Mouse (Mus musculus) limb, embryonic 11.5 days (tissue): ENCODE measurements around the gene Pipox. TPM values are rescaled to one million over a fixed set of nuclear protein-coding genes. Genes with fewer than 3 reads are reported as not detected.
A peak's percentile ranks its signal among the peaks of the same experiment; 100 is the strongest.

Source experiments
- ATAC-seq: fragments of 200-750 bp; cut with Nextera tagmentation; 2 replicates; pipeline ENCODE4 v1.8.0; 2017; ENCODE audit warnings: low read depth; ENCODE audit not compliant: insufficient number of reproducible peaks, low FRiP score, low TSS enrichment
- DNase-seq: peaks from one replicate; pipeline ENCODE4 v3.0.0-alpha.2; 2015; ENCODE audit warnings: low spot score
- H3K27ac ChIP-seq: fragments of 300-500 bp; sonication (generic); replicated peaks from 2 replicates; pipeline ENCODE4 v1.5.1; 2014; ENCODE audit warnings: low read depth, mild to moderate bottlenecking, low read length
- H3K27me3 ChIP-seq: fragments of 300-500 bp; sonication (generic); 2 replicates; pipeline ENCODE4 v1.6.1; 2014; ENCODE audit warnings: mild to moderate bottlenecking, low read length, mixed read lengths; ENCODE audit not compliant: control insufficient read depth, insufficient read depth
- H3K36me3 ChIP-seq: fragments of 300-500 bp; sonication (generic); 2 replicates; pipeline ENCODE4 v1.6.1; 2014; ENCODE audit warnings: mild to moderate bottlenecking, low read length, moderate library complexity, mixed read lengths; ENCODE audit not compliant: control insufficient read depth, insufficient read depth
- H3K4me1 ChIP-seq: fragments of 300-500 bp; sonication (generic); 2 replicates; pipeline ENCODE4 v1.6.1; 2014; ENCODE audit warnings: low read length, mixed read lengths; ENCODE audit not compliant: control insufficient read depth, insufficient read depth
- H3K4me2 ChIP-seq: fragments of 300-500 bp; sonication (generic); 2 replicates; pipeline ENCODE4 v1.6.1; 2014; ENCODE audit warnings: low read depth, mild to moderate bottlenecking, moderate library complexity; ENCODE audit not compliant: severe bottlenecking
- H3K4me3 ChIP-seq: fragments of 300-500 bp; sonication (generic); 2 replicates; pipeline ENCODE4 v1.5.1; 2014; ENCODE audit warnings: low read depth, low read length
- H3K9ac ChIP-seq: fragments of 300-500 bp; sonication (generic); 2 replicates; pipeline ENCODE4 v1.6.1; 2014; ENCODE audit warnings: mild to moderate bottlenecking, low read length
- H3K9me3 ChIP-seq: fragments of 300-500 bp; sonication (generic); 2 replicates; pipeline ENCODE4 v1.6.1; 2016; ENCODE audit warnings: low read length; ENCODE audit not compliant: control insufficient read depth
- WGBS: fragments of 180-500 bp; shearing (Covaris S2); extraction: QIAGEN DNeasy Blood & Tissue Kit; methylation state at CpG from one replicate; pipeline ENCODE4 v1.1.7; 2014; 5-methylcytosine and 5-hydroxymethylcytosine counted together
- polyA plus RNA-seq: library from polyadenylated mRNA; unstranded; fragments of >200 nt; fragmentation: Nextera tagmentation; extraction: Ambion mirVana; gene quantifications from 2 replicates; pipeline ENCODE4 v1.2.1, GENCODE M21; 2014

Gene Pipox
- polyA plus RNA-seq, 1 experiment from 2014 or later, result 0.72 TPM

DNA sequence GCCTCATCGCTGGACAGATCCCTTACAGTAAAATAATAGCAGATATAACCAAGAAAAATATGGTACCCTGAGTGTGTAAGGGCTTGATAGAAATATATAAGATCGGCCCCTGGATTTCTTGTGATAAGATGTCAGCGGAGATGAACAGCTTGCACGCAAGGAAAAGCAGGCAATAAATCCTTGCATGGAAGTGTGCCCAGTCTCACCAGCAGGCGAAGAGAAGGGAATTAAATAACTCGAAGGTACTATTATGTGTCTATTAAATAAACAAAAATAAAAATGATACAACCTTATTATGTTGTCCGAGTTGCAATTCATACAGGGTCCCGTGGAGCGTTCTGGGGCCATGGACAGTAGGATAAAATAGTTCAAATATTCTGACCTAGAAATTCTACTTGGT lies 2.1 kb upstream of the Pipox start:
- no peak overlapping the region for H3K9ac ChIP-seq
- no peak overlapping the region for H3K27ac ChIP-seq
- no peaks in the 10 kb centered on the region for H3K36me3 ChIP-seq
- H3K4me2 ChIP-seq, result no peak overlapping the region
- DNase-seq (no peak), ATAC-seq (no peak)
- H3K9me3 ChIP-seq, result no peaks in the 10 kb centered on the region
- no peak overlapping the region for H3K4me3 ChIP-seq
- H3K27me3 ChIP-seq, result peaks cover 33% of the 10 kb centered on the region
- H3K4me1 ChIP-seq, result peaks cover 7% of the 10 kb centered on the region
- 92% methylated on average over 9 of the region's 9 CpGs for WGBS

DNA sequence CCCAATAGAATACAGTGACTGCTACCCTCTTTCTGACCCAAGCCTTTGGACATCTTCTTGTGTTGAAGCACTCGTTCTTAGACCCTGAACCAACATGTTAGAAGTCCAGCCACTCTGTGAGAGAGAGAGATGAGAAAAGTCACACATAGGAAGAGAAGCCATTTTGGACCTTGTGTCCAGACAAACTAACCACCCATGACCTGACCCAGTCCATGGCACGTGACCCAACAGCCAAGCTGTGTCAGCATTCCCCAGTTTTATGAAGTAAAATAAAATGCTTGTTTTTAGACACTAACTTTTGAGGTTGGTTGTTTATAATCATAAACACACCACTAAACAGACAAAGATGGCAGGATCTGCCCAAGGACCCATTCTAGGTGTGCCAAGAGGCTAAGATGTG lies 1.1 kb upstream of the Pipox start:
- Histone ChIP-seq H3K4me1 (peaks cover 7% of the 10 kb centered on the region), H3K4me3 (no peak overlapping the region), H3K27ac (no peak overlapping the region), H3K9me3 (no peaks in the 10 kb centered on the region), H3K36me3 (no peaks in the 10 kb centered on the region), H3K4me2 (no peak overlapping the region), H3K9ac (no peak overlapping the region), H3K27me3 (peaks cover 32% of the 10 kb centered on the region)
- no peak for ATAC-seq
- no peak for DNase-seq
- WGBS, result 84% methylated on average over 2 of the region's 2 CpGs

DNA sequence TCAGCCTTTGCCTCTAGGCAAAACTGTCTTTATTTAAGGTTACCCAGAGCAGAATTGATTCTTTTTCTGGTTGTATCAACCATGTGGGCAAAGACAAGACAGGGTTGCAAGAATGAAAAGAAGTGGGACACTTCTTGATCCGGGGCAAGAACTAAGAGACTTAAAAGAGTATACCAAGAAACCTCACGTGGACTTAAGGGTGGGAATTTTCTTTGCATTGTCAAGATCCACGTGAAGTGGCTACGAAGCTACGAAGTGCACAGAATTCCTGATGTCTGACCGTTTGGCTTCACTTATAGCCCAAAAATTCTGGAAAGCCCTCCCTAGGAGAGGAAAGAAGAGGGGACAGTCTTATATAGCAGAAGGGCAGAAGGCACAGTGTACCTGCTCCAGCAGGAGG lies 613 bp downstream of the Pipox start:
- Histone ChIP-seq H3K27ac (no peak overlapping the region), H3K9me3 (no peaks in the 10 kb centered on the region), H3K36me3 (no peaks in the 10 kb centered on the region), H3K4me2 (no peak overlapping the region), H3K4me3 (no peak overlapping the region), H3K4me1 (peaks cover 7% of the 10 kb centered on the region), H3K27me3 (peaks cover 30% of the 10 kb centered on the region), H3K9ac (no peak overlapping the region)
- ATAC-seq, result no peak
- DNase-seq, result no peak
- 32% methylated on average over 6 of the region's 6 CpGs for WGBS

DNA sequence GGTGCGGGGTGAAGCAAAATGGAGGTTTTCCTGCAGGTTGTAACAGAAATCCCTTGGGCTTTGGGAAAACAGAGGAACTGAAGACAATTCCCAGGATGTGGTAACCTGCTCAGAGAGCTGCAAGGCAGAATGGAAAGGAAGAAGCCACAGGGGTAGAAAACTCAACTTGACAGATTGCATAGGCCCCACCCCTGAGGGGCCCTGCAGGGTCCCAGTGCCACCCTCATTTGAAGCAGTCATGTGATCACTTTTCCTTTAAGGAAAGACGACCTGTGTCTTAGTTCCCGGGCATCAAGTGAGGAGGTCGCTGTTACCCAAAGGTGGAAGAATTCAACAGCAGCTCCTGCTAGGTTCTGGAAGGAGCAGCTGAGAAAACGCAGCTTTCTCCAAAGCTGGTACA lies 1.0 kb downstream of the Pipox start:
- WGBS, result 16% methylated on average over 5 of the region's 5 CpGs
- Histone ChIP-seq H3K27me3 (peaks cover 26% of the 10 kb centered on the region), H3K9ac (no peak overlapping the region), H3K4me2 (no peak overlapping the region), H3K4me1 (peaks cover 7% of the 10 kb centered on the region), H3K27ac (no peak overlapping the region), H3K4me3 (no peak overlapping the region), H3K36me3 (no peaks in the 10 kb centered on the region), H3K9me3 (no peaks in the 10 kb centered on the region)
- ATAC-seq, result no peak
- no peak for DNase-seq

DNA sequence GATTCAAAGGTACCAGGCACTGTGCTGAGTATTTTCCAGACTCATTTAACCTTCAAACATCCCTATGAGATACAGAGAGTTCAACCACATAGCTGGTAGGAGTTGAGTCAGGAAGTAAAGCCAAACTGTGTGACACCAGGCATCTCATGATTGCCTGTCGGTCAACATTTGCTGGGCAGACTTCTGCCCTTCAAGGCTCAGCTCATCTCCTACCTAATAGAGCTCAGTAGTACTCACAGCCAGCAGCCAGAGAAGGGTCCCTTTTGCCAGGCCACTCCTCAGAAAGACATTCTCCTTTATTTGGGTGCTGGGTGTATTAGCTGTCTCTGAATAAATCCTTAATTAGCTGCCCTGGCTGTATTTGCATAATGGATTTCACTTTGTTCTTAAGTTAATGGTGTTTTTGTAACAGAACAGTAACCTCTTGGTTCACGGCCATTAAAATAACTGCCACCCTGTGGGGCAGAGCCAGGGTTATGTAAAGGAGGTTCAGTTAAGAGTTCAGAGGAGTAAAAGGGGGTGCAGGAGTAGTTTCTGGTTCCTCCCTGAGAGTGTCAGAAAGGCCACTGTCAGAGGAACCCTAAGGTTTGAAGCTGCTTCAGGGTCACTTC lies 3.1 kb downstream of the Pipox start:
- no peak overlapping the region for H3K27ac ChIP-seq
- no peak overlapping the region for H3K4me2 ChIP-seq
- DNase-seq, result no peak
- H3K36me3 ChIP-seq, result no peaks in the 10 kb centered on the region
- peaks cover 12% of the 10 kb centered on the region for H3K27me3 ChIP-seq
- no peak overlapping the region for H3K9ac ChIP-seq
- H3K9me3 ChIP-seq, result no peaks in the 10 kb centered on the region
- no peak overlapping the region for H3K4me3 ChIP-seq
- no peak for ATAC-seq
- WGBS, result 45% methylated on average over 2 of the region's 2 CpGs
- peaks cover 14% of the 10 kb centered on the region for H3K4me1 ChIP-seq

DNA sequence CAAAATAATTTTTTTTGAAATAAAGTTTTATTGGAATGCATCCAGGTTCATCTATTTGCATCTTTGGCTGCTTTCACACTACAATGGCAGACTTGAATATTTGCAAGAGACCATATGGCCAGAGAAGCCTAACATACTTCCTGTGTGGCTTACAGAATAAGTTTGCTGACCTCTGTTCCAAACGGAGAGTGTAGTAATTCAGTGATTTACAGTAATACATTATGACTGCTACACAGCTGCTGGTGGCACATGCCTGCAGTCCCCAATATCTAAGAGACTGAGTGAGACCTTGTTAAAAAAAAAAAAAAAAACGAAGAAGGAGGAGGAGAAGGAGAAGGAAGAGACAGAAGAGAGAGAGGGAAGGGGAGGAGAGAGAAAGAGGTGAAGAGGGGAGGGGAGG lies 4.4 kb downstream of the Pipox start:
- 26% methylated on average over 1 of the region's 2 CpGs for WGBS
- H3K4me1 ChIP-seq, result peaks cover 16% of the 10 kb centered on the region

DNA sequence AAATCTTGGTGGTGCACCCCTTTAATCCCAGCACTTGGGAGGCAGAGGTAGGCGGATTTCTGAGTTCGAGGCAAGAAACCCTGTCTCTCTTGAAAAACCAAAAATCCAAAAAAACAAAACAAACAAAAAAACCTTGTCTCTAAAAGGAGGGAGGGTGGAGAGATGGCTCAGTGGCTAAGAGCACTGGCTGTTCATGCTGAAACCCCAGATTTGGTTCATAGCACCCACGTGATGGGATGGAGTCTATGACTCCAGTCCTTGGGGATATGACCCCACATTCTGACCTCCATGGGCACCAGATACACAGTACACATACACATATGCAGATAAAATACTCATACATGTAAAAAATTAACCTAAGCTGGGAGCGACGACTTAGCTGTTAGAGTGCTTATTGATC lies 5.0 kb downstream of the Pipox start:
- Histone ChIP-seq H3K27ac (no peak overlapping the region), H3K27me3 (peaks cover 7% of the 10 kb centered on the region), H3K36me3 (no peaks in the 10 kb centered on the region), H3K9me3 (no peaks in the 10 kb centered on the region), H3K4me1 (peaks cover 13% of the 10 kb centered on the region), H3K4me3 (no peak overlapping the region), H3K9ac (no peak overlapping the region), H3K4me2 (no peak overlapping the region)
- DNase-seq, result no peak
- 88% methylated on average over 5 of the region's 5 CpGs for WGBS
- ATAC-seq, result no peak

More for the DNA sequence above, 4.4 kb downstream of the Pipox start:
- ATAC-seq, result no peak
- H3K9ac ChIP-seq, result no peak overlapping the region
- no peak overlapping the region for H3K4me3 ChIP-seq
- no peak for DNase-seq
- no peak overlapping the region for H3K27ac ChIP-seq
- H3K9me3 ChIP-seq, result no peaks in the 10 kb centered on the region
- no peak overlapping the region for H3K4me2 ChIP-seq
- peaks cover 7% of the 10 kb centered on the region for H3K27me3 ChIP-seq
- no peaks in the 10 kb centered on the region for H3K36me3 ChIP-seq

DNA sequence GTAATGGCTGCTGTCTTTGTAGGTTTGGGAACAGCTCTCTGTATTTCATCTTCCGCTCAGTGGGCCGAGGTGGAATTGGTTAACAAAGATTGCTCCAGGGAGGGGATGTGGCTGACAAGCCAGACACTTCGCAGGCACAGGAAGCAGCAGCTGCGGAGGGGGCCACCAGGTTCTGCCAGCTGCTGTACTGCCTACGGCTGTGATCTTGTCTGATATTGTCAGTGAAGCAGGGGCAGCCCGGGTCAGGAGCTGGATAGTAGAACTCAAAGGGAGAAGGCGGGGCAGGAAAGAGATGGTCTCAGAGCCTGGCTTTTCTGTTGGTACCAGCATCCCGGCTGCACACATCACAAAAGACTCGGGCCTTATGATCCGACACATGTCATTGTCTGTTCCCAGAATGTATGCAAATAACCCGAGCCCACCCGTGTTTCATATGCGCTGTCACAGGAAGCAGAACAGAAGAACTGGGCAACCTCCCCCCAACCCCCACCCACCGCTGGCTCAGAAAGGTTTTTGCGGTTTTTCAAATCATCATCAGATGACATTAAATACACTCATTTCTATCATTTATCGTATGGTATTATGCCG lies 6.4 kb downstream of the Pipox start:
- Histone ChIP-seq H3K36me3 (no peaks in the 10 kb centered on the region), H3K27ac (no peak overlapping the region), H3K4me1 (peaks cover 9% of the 10 kb centered on the region), H3K9me3 (no peaks in the 10 kb centered on the region), H3K9ac (no peak overlapping the region), H3K4me2 (no peak overlapping the region), H3K4me3 (no peak overlapping the region), H3K27me3 (peaks cover 4% of the 10 kb centered on the region)
- no peak for ATAC-seq
- DNase-seq, result peak; percentile 37
- WGBS, result 40% methylated on average over 17 of the region's 17 CpGs

DNA sequence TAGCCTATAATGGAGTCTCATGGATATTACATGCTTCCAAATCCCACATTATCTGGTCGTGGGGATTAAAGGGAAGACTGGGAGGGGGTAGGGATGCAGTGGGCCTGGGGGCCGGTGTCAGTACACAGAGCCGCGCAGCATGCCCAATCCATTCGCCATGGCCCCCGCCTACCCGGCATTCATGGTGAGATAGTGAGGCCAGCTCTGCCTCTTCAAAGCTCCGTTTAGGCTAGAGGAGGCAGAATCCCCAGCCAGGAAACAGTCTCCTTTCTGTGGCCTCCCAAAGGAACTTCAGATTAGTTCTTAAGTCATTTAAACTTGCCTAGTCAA lies 8.7 kb downstream of the Pipox start:
- Histone ChIP-seq H3K9me3 (no peaks in the 10 kb centered on the region), H3K4me2 (no peak overlapping the region), H3K36me3 (no peaks in the 10 kb centered on the region), H3K4me3 (no peak overlapping the region), H3K4me1 (peaks cover 9% of the 10 kb centered on the region), H3K9ac (no peak overlapping the region), H3K27ac (no peak overlapping the region), H3K27me3 (0 out of 2 replicates have a peak, but pooled peaks cover 4% of the 10 kb centered on the region)
- DNase-seq (no peak), ATAC-seq (no peak)
- WGBS, result 53% methylated on average over 8 of the region's 8 CpGs
